8 mouse cellular contexts compared by ENCODE assay signal in genomic region chr9:100461671-100462070, GRCm38 (mm10). TPM values are rescaled to one million over a fixed set of nuclear protein-coding genes. Genes with fewer than 3 reads are reported as not detected.
A peak's percentile ranks its signal among the peaks of the same experiment; 100 is the strongest.
DNase-seq lines count a peak whose midpoint lies in the region; ATAC-seq and TF ChIP-seq lines count a peak whose summit lies in the region.

No protein-coding gene starts in this region.

- peak; percentile 21 for ATAC-seq in Patski
- no peak for ATAC-seq in midbrain, embryonic 13.5 days
- no peak for ATAC-seq in liver, postnatal 0 days

- no peak overlapping the region for H3K9ac ChIP-seq in midbrain, embryonic 13.5 days (replicated peaks)
- no peak overlapping the region for H3K9ac ChIP-seq in liver, postnatal 0 days (replicated peaks)

- no peak for TF ChIP-seq EP300 in liver, postnatal 0 days (IDR thresholded peaks at IDR 0.05; ENCODE audit: low read depth)

- CTCF ChIA-PET in Patski (lab: Charles Lee), result no interaction called here

- peak; percentile 33 to 35 for DNase-seq in frontal cortex, postnatal 36 days (ENCODE audit: low spot score in 2 of 2)
- DNase-seq in frontal cortex, postnatal 10 days (ENCODE audit: low spot score in 2 of 2), result no peak
- DNase-seq in Patski (ENCODE audit: low read depth, low spot score), result no peak
- DNase-seq in fibroblast of lung, adult 2 months (ENCODE audit: low read depth), result peak; percentile 89
- peak; percentile 52 for DNase-seq in kidney, postnatal 14 days
- DNase-seq in ovary, postnatal 14 days (ENCODE audit: low spot score), result peak; percentile 62
- DNase-seq in liver, postnatal 0 days, result no peak

- no peak overlapping the region for H3K27ac ChIP-seq in midbrain, embryonic 13.5 days
- H3K27ac ChIP-seq in liver, postnatal 0 days (ENCODE audit: low read depth), result no peak overlapping the region

- no peak overlapping the region for H3K4me2 ChIP-seq in midbrain, embryonic 13.5 days (replicated peaks)
- H3K4me2 ChIP-seq in liver, postnatal 0 days (ENCODE audit: low read depth, low read length), result no peak overlapping the region

- WGBS in midbrain, embryonic 13.5 days, result 87% methylated on average over 9 of the region's 9 CpGs
- WGBS in liver, postnatal 0 days (ENCODE audit: insufficient replicate concordance), result 80% methylated on average over 9 of the region's 9 CpGs

- H3K9me3 ChIP-seq in midbrain, embryonic 13.5 days, result no peaks in the 10 kb centered on the region
- no peaks in the 10 kb centered on the region for H3K9me3 ChIP-seq in liver, postnatal 0 days (ENCODE audit: low read length)

- TF ChIP-seq CTCF in Patski (IDR thresholded peaks at IDR 0.05), result no peak
- TF ChIP-seq CTCF in liver, postnatal 0 days (IDR thresholded peaks at IDR 0.05; ENCODE audit: low read depth), result no peak

- peaks cover 6% of the 10 kb centered on the region for H3K36me3 ChIP-seq in midbrain, embryonic 13.5 days
- peaks cover 15% of the 10 kb centered on the region for H3K36me3 ChIP-seq in liver, postnatal 0 days (replicated peaks; ENCODE audit: insufficient read depth, low read length)

- H3K4me3 ChIP-seq in midbrain, embryonic 13.5 days (replicated peaks), result no peak overlapping the region
- no peak overlapping the region for H3K4me3 ChIP-seq in liver, postnatal 0 days (ENCODE audit: low read depth, low read length)

- no peaks in the 10 kb centered on the region for H3K4me1 ChIP-seq in midbrain, embryonic 13.5 days (replicated peaks)
- H3K4me1 ChIP-seq in liver, postnatal 0 days (ENCODE audit: insufficient read depth), result no peaks in the 10 kb centered on the region

- POLR2A ChIA-PET in Patski (lab: Charles Lee), result interaction anchor here (0.6 kb wide), 1 partner anchor 8 kb away, joined by 3 read pairs; no protein-coding TSS in a partner anchor

- no peaks in the 10 kb centered on the region for H3K27me3 ChIP-seq in Patski
- no peaks in the 10 kb centered on the region for H3K27me3 ChIP-seq in midbrain, embryonic 13.5 days
- no peaks in the 10 kb centered on the region for H3K27me3 ChIP-seq in liver, postnatal 0 days (ENCODE audit: insufficient read depth, low read length)

- in situ Hi-C loops in Patski (cut with MboI; ENCODE audit: low pct_unique_long_range_greater_than_20kb), result no loop called here

RNA-seq across cellular contexts. Expression of gene Il20rb, which starts 24.9 kb away (rescaled TPM):
- 0.59 TPM for polyA plus RNA-seq in Patski (2021)
- polyA plus RNA-seq in midbrain, embryonic 13.5 days (2015; fragmentation: Nextera tagmentation; extraction: Ambion mirVana), result 0.70 and 0.86 TPM in 2 replicates
- polyA plus RNA-seq in liver, postnatal 0 days (2015; fragmentation: Nextera tagmentation; extraction: Ambion mirVana), result 0.48 and 0.88 TPM in 2 replicates

Comparison
In these comparisons a context has a peak if more than half of its experiments do, and no peak if none do; other contexts are left out.
1. DNase-seq: peak in frontal cortex, postnatal 36 days (2 of 2), fibroblast of lung, adult 2 months (single experiment), kidney, postnatal 14 days (single experiment) and ovary, postnatal 14 days (single experiment); none in frontal cortex, postnatal 10 days (0 of 2), Patski (single experiment) and liver, postnatal 0 days (single experiment).